ENCODE assay signal across 24 mouse cellular contexts in genomic region chr6:15780127-15780526, GRCm38 (mm10).
"Had no signal": no experiment of that assay in that cellular context is flagged by ENCODE, and none has a peak within 500 bp of the region (broad histone marks: within the 10 kb centered on the region; RNA-seq: fewer than 3 reads in every experiment).

No protein-coding gene starts in this region.

- H3K27ac ChIP-seq: kidney, embryonic 15.5 days; limb, embryonic 10.5 days; limb, embryonic 13.5 days; liver, embryonic 12.5 days; liver, embryonic 15.5 days; lung, embryonic 15.5 days; macrophage; midbrain, embryonic 10.5 days; midbrain, embryonic 13.5 days; neural tube, embryonic 13.5 days had no signal

- H3K4me3 ChIP-seq: kidney, embryonic 15.5 days; limb, embryonic 10.5 days; limb, embryonic 13.5 days; liver, embryonic 12.5 days; liver, embryonic 15.5 days; lung, embryonic 15.5 days; midbrain, embryonic 10.5 days; midbrain, embryonic 13.5 days; myocyte; neural tube, embryonic 13.5 days had no signal

- H3K4me1 ChIP-seq: kidney, embryonic 15.5 days; limb, embryonic 10.5 days; limb, embryonic 13.5 days; liver, embryonic 12.5 days; liver, embryonic 15.5 days; lung, embryonic 15.5 days; midbrain, embryonic 10.5 days; midbrain, embryonic 13.5 days; neural tube, embryonic 13.5 days had no signal

- DNase-seq: kidney, adult 8-10 months; kidney, postnatal 10 days; kidney, postnatal 36 days; layer of hippocampus, postnatal 36 days; liver; lung, adult 18-20 months; lung, postnatal 14 days; retina, postnatal 1 day; right cerebral cortex, postnatal 25 days; spleen, adult 18-20 months; thymus, adult 18-20 months; thymus, postnatal 25 days had no signal

- H3K27me3 ChIP-seq: kidney, embryonic 15.5 days; limb, embryonic 13.5 days; liver, embryonic 12.5 days; liver, embryonic 15.5 days; lung, embryonic 15.5 days; midbrain, embryonic 13.5 days; neural tube, embryonic 13.5 days had no signal

- H3K9ac ChIP-seq: kidney, embryonic 15.5 days; limb, embryonic 13.5 days; liver, embryonic 12.5 days; liver, embryonic 15.5 days; lung, embryonic 15.5 days; midbrain, embryonic 13.5 days; neural tube, embryonic 13.5 days had no signal

- ATAC-seq: liver, embryonic 12.5 days; midbrain, embryonic 13.5 days; midbrain, embryonic 16.5 days had no signal

- H3K4me2 ChIP-seq: kidney, embryonic 15.5 days; limb, embryonic 13.5 days; liver, embryonic 12.5 days; liver, embryonic 15.5 days; lung, embryonic 15.5 days; midbrain, embryonic 13.5 days; neural tube, embryonic 13.5 days had no signal

- H3K9me3 ChIP-seq: kidney, embryonic 15.5 days; limb, embryonic 10.5 days; limb, embryonic 13.5 days; liver, embryonic 12.5 days; liver, embryonic 15.5 days; lung, embryonic 15.5 days; midbrain, embryonic 10.5 days; midbrain, embryonic 13.5 days; neural tube, embryonic 13.5 days had no signal

- H3K36me3 ChIP-seq: kidney, embryonic 15.5 days; limb, embryonic 10.5 days; liver, embryonic 12.5 days; liver, embryonic 15.5 days; midbrain, embryonic 10.5 days; midbrain, embryonic 13.5 days; neural tube, embryonic 13.5 days had no signal
